Mouse (Mus musculus) intestine, postnatal 0 days (tissue): ENCODE measurements around the gene Naa35. TPM values are rescaled to one million over a fixed set of nuclear protein-coding genes. Genes with fewer than 3 reads are reported as not detected.

Source experiments
- ATAC-seq: fragments of 200-750 bp; cut with Nextera tagmentation; 2 replicates; pipeline ENCODE4 v1.8.0; 2017; ENCODE audit warnings: mild to moderate bottlenecking, moderate TSS enrichment, moderate library complexity
- H3K27ac ChIP-seq: fragments of 300-500 bp; sonication (generic); 2 replicates; pipeline ENCODE4 v1.5.1; 2014; ENCODE audit warnings: mild to moderate bottlenecking, low read depth, low read length, moderate library complexity
- H3K27me3 ChIP-seq: fragments of 300-500 bp; sonication (generic); replicated peaks from 2 replicates; pipeline ENCODE4 v1.6.1; 2014; ENCODE audit warnings: low read length, mixed read lengths; ENCODE audit not compliant: control insufficient read depth, insufficient read depth
- H3K36me3 ChIP-seq: fragments of 300-500 bp; sonication (generic); 2 replicates; pipeline ENCODE4 v1.6.1; 2014; ENCODE audit warnings: mild to moderate bottlenecking, moderate library complexity; ENCODE audit not compliant: control insufficient read depth, insufficient read depth
- H3K4me1 ChIP-seq: fragments of 300-500 bp; sonication (generic); replicated peaks from 2 replicates; pipeline ENCODE4 v1.6.1; 2014; ENCODE audit warnings: antibody characterized with exemption, low read length, mixed read lengths; ENCODE audit not compliant: control insufficient read depth, insufficient read depth
- H3K4me2 ChIP-seq: fragments of 300-500 bp; sonication (generic); replicated peaks from 2 replicates; pipeline ENCODE4 v1.6.1; 2014; ENCODE audit warnings: low read depth, mild to moderate bottlenecking, moderate library complexity
- H3K4me3 ChIP-seq: fragments of 300-500 bp; sonication (generic); 2 replicates; pipeline ENCODE4 v1.5.1; 2014; ENCODE audit warnings: low read depth, low read length
- H3K9ac ChIP-seq: fragments of 300-500 bp; sonication (generic); 2 replicates; pipeline ENCODE4 v1.6.1; 2014; ENCODE audit warnings: mild to moderate bottlenecking, low read depth, low read length
- H3K9me3 ChIP-seq: fragments of 300-500 bp; sonication (generic); 2 replicates; pipeline ENCODE4 v1.6.1; 2016; ENCODE audit warnings: mixed run types; ENCODE audit not compliant: control insufficient read depth
- CTCF ChIP-seq: sonication (generic); IDR thresholded peaks from 2 replicates; pipeline ENCODE4 v1.5.1; 2016; ENCODE audit warnings: low read depth, mild to moderate bottlenecking, control low read depth, antibody characterized with exemption, moderate library complexity
- WGBS: fragments of 180-500 bp; shearing (Covaris S2); extraction: QIAGEN DNeasy Blood & Tissue Kit; methylation state at CpG from one replicate; pipeline ENCODE4 v1.1.7; 2014; 5-methylcytosine and 5-hydroxymethylcytosine counted together
- polyA plus RNA-seq: library from polyadenylated mRNA; unstranded; fragments of >200 nt; fragmentation: Nextera tagmentation; extraction: Ambion mirVana; gene quantifications from 2 replicates; pipeline ENCODE4 v1.2.1, GENCODE M21; 2015

Naa35 gene
- polyA plus RNA-seq, result 39.8 and 44.7 TPM in 2 replicates

GRCm38 (mm10) chr13:59584947-59585647, at the start of gene Naa35, which contains the start of gene Agtpbp1:
TSS of gene Naa35 (plus strand) at chr13:59585259.
TSS of gene Agtpbp1 (minus strand) at chr13:59585227.
- Histone ChIP-seq H3K27ac (peak within 1 kb of the TSS; percentile 84), H3K36me3 (no peaks in the 10 kb centered on the region; the same call in 1 of the 2 replicates), H3K9ac (peak within 1 kb of the TSS; percentile 81), H3K4me1 (0 out of 2 replicates have a peak, but pooled peaks cover 3% of the 10 kb centered on the region), H3K9me3 (no peaks in the 10 kb centered on the region), H3K27me3 (no peaks in the 10 kb centered on the region), H3K4me2 (peak within 1 kb of the TSS; percentile 85), H3K4me3 (peak within 1 kb of the TSS; percentile 87)
- TF ChIP-seq CTCF, result no peak
- under 1% methylated on average over 72 of the region's 83 CpGs for WGBS
- peak; percentile 99 for ATAC-seq

GRCm38 (mm10) chr13:59535746-59536145, 49.3 kb upstream of the Naa35 start:
- Histone ChIP-seq H3K9ac (no peak overlapping the region), H3K27ac (no peak overlapping the region), H3K4me1 (no peaks in the 10 kb centered on the region), H3K9me3 (no peaks in the 10 kb centered on the region), H3K27me3 (no peaks in the 10 kb centered on the region), H3K4me3 (no peak overlapping the region), H3K36me3 (no peaks in the 10 kb centered on the region), H3K4me2 (no peak overlapping the region)
- no peak for TF ChIP-seq CTCF
- WGBS, result 81% methylated on average over 6 of the region's 6 CpGs
- no peak for ATAC-seq

DNA sequence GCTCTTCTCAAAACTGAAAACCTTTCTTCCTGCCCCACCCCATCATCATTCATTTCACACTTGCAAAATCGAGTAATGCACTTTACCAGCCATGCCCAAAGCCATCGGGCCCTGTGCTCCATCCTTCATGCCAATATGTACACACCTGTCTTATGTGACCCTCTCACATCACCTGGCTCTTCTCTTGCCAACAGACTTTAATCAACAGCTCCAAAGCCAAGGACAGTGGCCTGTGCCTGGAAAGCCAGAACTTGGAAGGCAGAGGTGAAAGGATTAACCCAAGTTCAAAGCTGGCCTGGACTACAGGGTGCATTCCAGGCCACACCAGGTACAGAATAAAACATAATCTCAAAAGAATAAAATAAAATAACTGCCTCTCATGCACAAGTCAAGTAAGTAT, 48.4 kb upstream of the Naa35 start:
- Histone ChIP-seq H3K27me3 (no peaks in the 10 kb centered on the region), H3K4me1 (no peaks in the 10 kb centered on the region), H3K36me3 (no peaks in the 10 kb centered on the region), H3K4me3 (no peak overlapping the region), H3K9ac (no peak overlapping the region), H3K9me3 (no peaks in the 10 kb centered on the region), H3K27ac (no peak overlapping the region), H3K4me2 (no peak overlapping the region)
- TF ChIP-seq CTCF, result no peak
- 77% methylated on average over 2 of the region's 2 CpGs for WGBS
- no peak for ATAC-seq

DNA sequence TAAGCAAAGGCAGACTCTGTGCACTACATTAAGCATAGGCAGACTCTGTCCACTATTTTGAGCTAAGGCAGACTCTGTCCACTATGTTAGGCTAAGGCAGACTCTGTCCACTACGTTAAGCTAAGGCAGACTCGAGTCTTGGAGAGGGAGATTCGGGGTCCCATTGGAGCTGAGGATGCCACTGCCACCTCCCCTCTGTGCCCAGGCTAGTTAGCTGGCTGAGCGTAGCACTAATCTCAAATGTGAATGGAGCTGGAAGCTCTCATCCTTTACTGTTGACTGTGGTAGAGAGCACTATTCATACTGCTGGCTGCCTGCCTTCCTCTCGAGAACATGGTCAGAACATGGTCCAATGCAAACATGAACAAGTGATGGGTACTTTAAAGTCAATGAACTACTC, 46.4 kb upstream of the Naa35 start:
- Histone ChIP-seq H3K27me3 (no peaks in the 10 kb centered on the region), H3K4me3 (no peak overlapping the region), H3K27ac (no peak overlapping the region), H3K4me1 (no peaks in the 10 kb centered on the region), H3K36me3 (no peaks in the 10 kb centered on the region), H3K9ac (no peak overlapping the region), H3K4me2 (no peak overlapping the region), H3K9me3 (no peaks in the 10 kb centered on the region)
- WGBS, result 96% methylated on average over 5 of the region's 5 CpGs
- TF ChIP-seq CTCF, result no peak
- no peak for ATAC-seq

DNA sequence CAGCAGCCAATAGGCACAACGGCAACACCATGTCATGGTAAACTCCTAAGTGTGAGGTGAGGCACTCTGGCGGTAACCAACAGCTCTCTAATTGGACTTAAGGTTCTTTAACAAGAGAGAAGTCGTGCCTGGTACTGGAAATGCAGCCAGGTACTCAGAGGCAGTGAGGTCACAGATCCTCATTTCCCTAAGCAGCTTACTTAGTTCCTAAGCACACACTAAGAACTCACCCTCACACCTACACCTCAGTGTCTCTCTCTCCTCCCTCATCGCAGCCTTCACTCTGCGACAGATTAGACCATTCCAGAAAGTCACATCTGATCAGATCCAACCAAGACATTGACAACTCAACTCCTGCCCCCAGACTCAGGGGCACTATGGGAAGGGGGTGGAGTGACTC, 45.0 kb upstream of the Naa35 start:
- no peaks in the 10 kb centered on the region for H3K36me3 ChIP-seq
- no peak for TF ChIP-seq CTCF
- no peak overlapping the region for H3K4me2 ChIP-seq
- H3K27ac ChIP-seq, result no peak overlapping the region
- no peak for ATAC-seq
- 84% methylated on average over 5 of the region's 5 CpGs for WGBS
- H3K4me1 ChIP-seq, result no peaks in the 10 kb centered on the region
- no peak overlapping the region for H3K4me3 ChIP-seq
- H3K9ac ChIP-seq, result no peak overlapping the region
- H3K27me3 ChIP-seq, result no peaks in the 10 kb centered on the region
- no peaks in the 10 kb centered on the region for H3K9me3 ChIP-seq

GRCm38 (mm10) chr13:59542411-59542810, 42.6 kb upstream of the Naa35 start:
- no peak for ATAC-seq
- 90% methylated on average over 10 of the region's 10 CpGs for WGBS
- 0 out of 2 replicates have a peak, but pooled peaks cover 1% of the 10 kb centered on the region for H3K4me1 ChIP-seq
- H3K4me2 ChIP-seq, result no peak overlapping the region
- no peak overlapping the region for H3K9ac ChIP-seq
- no peaks in the 10 kb centered on the region for H3K9me3 ChIP-seq
- no peak overlapping the region for H3K4me3 ChIP-seq
- no peak overlapping the region for H3K27ac ChIP-seq
- no peaks in the 10 kb centered on the region for H3K27me3 ChIP-seq
- no peak for TF ChIP-seq CTCF
- H3K36me3 ChIP-seq, result no peaks in the 10 kb centered on the region
